Mouse (Mus musculus) neural tube, embryonic 15.5 days (tissue): ENCODE measurements around the gene Trpc5. TPM values are rescaled to one million over a fixed set of nuclear protein-coding genes. Genes with fewer than 3 reads are reported as not detected.

ENCODE experiments used
- ATAC-seq: fragments of 200-750 bp; cut with Nextera tagmentation; 2 replicates; pipeline ENCODE4 v1.8.0; 2017; ENCODE audit warnings: mild to moderate bottlenecking, moderate TSS enrichment, moderate library complexity; ENCODE audit not compliant: low FRiP score
- H3K27ac ChIP-seq: fragments of 300-500 bp; sonication (generic); replicated peaks from 2 replicates; pipeline ENCODE4 v1.5.1; 2015; ENCODE audit warnings: mild to moderate bottlenecking, inconsistent platforms
- H3K27me3 ChIP-seq: fragments of 300-500 bp; sonication (generic); replicated peaks from 2 replicates; pipeline ENCODE4 v1.6.1; 2015; ENCODE audit warnings: inconsistent platforms
- H3K36me3 ChIP-seq: fragments of 300-500 bp; sonication (generic); 2 replicates; pipeline ENCODE4 v1.6.1; 2015; ENCODE audit warnings: inconsistent platforms
- H3K4me1 ChIP-seq: fragments of 300-500 bp; sonication (generic); 2 replicates; pipeline ENCODE4 v1.6.1; 2015; ENCODE audit warnings: inconsistent platforms
- H3K4me2 ChIP-seq: fragments of 300-500 bp; sonication (generic); 2 replicates; pipeline ENCODE4 v1.6.1; 2015; ENCODE audit warnings: inconsistent platforms, mild to moderate bottlenecking, moderate library complexity
- H3K4me3 ChIP-seq: fragments of 300-500 bp; sonication (generic); replicated peaks from 2 replicates; pipeline ENCODE4 v1.5.1; 2015; ENCODE audit warnings: mild to moderate bottlenecking, inconsistent platforms
- H3K9ac ChIP-seq: fragments of 300-500 bp; sonication (generic); replicated peaks from 2 replicates; pipeline ENCODE4 v1.6.1; 2015; ENCODE audit warnings: mild to moderate bottlenecking, inconsistent platforms
- H3K9me3 ChIP-seq: fragments of 300-500 bp; sonication (generic); replicated peaks from 2 replicates; pipeline ENCODE4 v1.6.1; 2016; ENCODE audit warnings: inconsistent platforms
- WGBS: fragments of 180-500 bp; shearing (Covaris S2); methylation state at CpG from one replicate; pipeline ENCODE4 v1.1.7; 2015; ENCODE audit warnings: mixed read lengths; 5-methylcytosine and 5-hydroxymethylcytosine counted together
- polyA plus RNA-seq: library from polyadenylated mRNA; unstranded; fragments of >200 nt; fragmentation: Nextera tagmentation; extraction: Ambion mirVana; gene quantifications from 2 replicates; pipeline ENCODE4 v1.2.1, GENCODE M21; 2015

Trpc5 gene
- polyA plus RNA-seq, 1 experiment from 2014 or later, result 4.4 TPM

- no peaks in the 10 kb centered on the region for H3K4me1 ChIP-seq
- H3K27ac ChIP-seq, result no peak overlapping the region
- no peaks in the 10 kb centered on the region for H3K9me3 ChIP-seq
- ATAC-seq, result no peak
- H3K9ac ChIP-seq, result no peak overlapping the region
- no peak overlapping the region for H3K4me3 ChIP-seq
- no peaks in the 10 kb centered on the region for H3K27me3 ChIP-seq
- 42% methylated on average over 8 of the region's 8 CpGs for WGBS
- no peaks in the 10 kb centered on the region for H3K36me3 ChIP-seq
- H3K4me2 ChIP-seq, result no peak overlapping the region
These were observed 352.5 kb downstream of the Trpc5 start for GRCm38 (mm10) chrX:144335332-144336015.

Other genes starting within 250 kb of the Trpc5 start
- gene Trpc5os, start 231.6 kb downstream of the Trpc5 start, polyA plus RNA-seq, result 0.06 and 0.12 TPM in 2 replicates
- 1.1 and 1.8 TPM in 2 replicates for gene Rtl4, start 727 bp upstream of the Trpc5 start, polyA plus RNA-seq